Mouse (Mus musculus): ENCODE data around the gene Olfml2a.

- TF ChIP-seq GATA1 (IDR thresholded peaks at IDR 0.05; ENCODE audit: borderline replicate concordance, low read length) = no peak
- TF ChIP-seq FLI1 (IDR thresholded peaks at IDR 0.05; ENCODE audit: low read length) = no peak
Measured at GRCm38 (mm10) chr2:38970057-38970456, 38.3 kb downstream of the Olfml2a start.
